Mouse (Mus musculus): ENCODE results near the gene Atp1a3. TPM values are rescaled to one million over a fixed set of nuclear protein-coding genes. Genes with fewer than 3 reads are reported as not detected.
A peak's percentile ranks its signal among the peaks of the same experiment; 100 is the strongest.

Gene Atp1a3
- 1,296 and 1,449 TPM in 2 replicates for polyA plus RNA-seq (2021; fragmentation: Nextera tagmentation)
- long read RNA-seq, experiment 1, transcript Atp1a3-201 (23 exons, 3,621 nt), result major isoform, 84 of 173 reads
- long read RNA-seq, experiment 1, partial matches to known transcripts, result 61 of 173 reads
- long read RNA-seq, experiment 1, other reads (novel, unspliced or antisense), result 24 of 173 reads
- long read RNA-seq, experiment 2, transcript Atp1a3-205 (23 exons, 3,642 nt), result minor isoform, 12 of 1,066 reads
- long read RNA-seq, experiment 2, transcript Atp1a3-201 (23 exons, 3,621 nt), result major isoform, 829 of 1,066 reads
- long read RNA-seq, experiment 2, partial matches to known transcripts, result 119 of 1,066 reads
- long read RNA-seq, experiment 2, other reads (novel, unspliced or antisense), result 103 of 1,066 reads

DNA sequence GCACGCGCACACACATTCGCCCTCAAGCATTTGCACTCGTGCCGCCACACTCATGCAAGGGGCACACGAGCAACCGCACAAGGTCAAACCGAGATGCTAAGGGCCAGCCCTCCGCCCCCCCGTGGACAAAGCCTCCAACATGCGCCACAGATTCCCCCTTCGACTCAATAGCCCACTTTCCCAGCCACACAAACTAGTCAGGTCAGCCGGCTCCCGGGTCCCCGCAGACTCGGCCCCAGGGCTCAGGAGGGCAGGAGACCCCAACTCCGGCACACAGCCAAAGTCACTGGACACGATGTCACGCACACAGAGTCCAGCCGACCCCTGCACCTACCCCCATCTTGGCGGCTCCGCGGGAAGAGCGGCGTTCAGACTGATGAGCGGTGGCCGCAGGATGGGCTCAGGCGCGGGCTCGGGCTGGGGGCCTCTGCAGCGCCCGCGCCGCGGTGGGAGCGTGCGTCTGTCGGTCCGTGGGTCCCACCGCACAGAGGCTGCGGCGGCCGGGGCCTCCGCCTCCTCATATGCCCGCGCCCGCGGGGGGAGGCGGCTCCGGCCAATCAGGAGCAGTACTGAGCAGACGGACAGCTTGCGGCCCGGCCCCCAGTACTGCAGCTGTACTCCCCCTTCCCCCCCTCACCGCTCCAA, at the start of gene Atp1a3:
TSS of gene Atp1a3 (minus strand) at position 538 of the 645 bp plus-strand sequence.

GRCm38 (mm10) chr7:24971972-24972893, 33.5 kb downstream of the Atp1a3 start, which contains the start of gene Rabac1:
Rabac1 (minus strand) TSS chr7:24972754.

DNA sequence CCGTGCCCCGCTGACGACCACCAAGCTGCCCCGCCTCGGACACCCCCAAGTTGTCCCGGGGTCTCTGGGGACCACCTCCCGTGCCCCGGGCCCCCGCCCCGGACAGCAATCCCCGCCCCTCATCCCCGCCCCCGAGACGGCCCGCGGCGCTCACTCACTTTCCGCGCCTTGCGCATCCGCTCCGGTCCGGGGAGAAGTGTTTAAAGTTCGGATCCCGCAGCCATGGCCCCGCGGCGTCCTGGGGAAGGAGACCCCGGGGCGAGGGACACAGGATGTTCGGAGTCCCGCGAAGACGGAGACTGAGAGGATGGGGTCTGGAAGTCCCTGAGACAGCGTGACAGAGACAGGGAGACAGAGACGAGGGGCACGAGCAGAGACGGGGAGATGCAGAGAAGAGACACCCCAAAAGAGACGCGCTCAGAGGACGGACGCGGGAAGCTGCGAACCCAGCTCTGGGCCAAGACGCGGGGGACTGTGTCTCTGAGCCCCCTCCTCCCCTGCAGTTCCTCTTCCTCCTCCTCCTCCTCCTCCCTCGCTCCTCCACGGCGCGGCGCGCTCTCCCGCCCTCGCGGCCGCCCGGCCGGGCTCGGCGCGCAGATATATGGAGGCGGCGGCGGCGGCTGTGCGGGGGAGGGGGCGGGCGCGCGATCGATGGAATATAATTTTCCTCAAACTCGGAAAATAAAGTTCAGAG, 61.4 kb downstream of the Atp1a3 start, which contains the start of gene Gm4881:
TSS of gene Gm4881 (minus strand) at position 238 of the 694 bp plus-strand sequence.

Small RNAs within 50 kb of the gene (microRNA-seq; reads per million reads assigned to microRNA genes)
- gene Mir7046 (24.5 reads per million, percentile 43 among the genes with 10 or more reads in this experiment), gene Mir7047 (86.1 reads per million, percentile 57 among the genes with 10 or more reads in this experiment)

Other genes starting within 250 kb of the Atp1a3 start
- gene Cd177, start 245.6 kb downstream of the Atp1a3 start, polyA plus RNA-seq (2021; fragmentation: Nextera tagmentation), result 0.05 and 0.11 TPM in 2 replicates
- gene Ceacam10, start 228.8 kb downstream of the Atp1a3 start, polyA plus RNA-seq (2021; fragmentation: Nextera tagmentation), result 0.18 TPM in 1 of 2 replicates, not detected in the other
- gene Gm9844, start 143.7 kb downstream of the Atp1a3 start, polyA plus RNA-seq (2021; fragmentation: Nextera tagmentation), result 3.4 and 3.5 TPM in 2 replicates
- gene Lypd4, start 136.0 kb downstream of the Atp1a3 start, polyA plus RNA-seq (2021; fragmentation: Nextera tagmentation), result not detected in 2 replicates
- gene Dmrtc2, start 135.9 kb downstream of the Atp1a3 start, polyA plus RNA-seq (2021; fragmentation: Nextera tagmentation), result not detected in 2 replicates
- 2,737 and 3,292 TPM in 2 replicates for gene Rps19, start 121.6 kb downstream of the Atp1a3 start, polyA plus RNA-seq (2021; fragmentation: Nextera tagmentation)
- gene Cd79a, start 108.6 kb downstream of the Atp1a3 start, polyA plus RNA-seq (2021; fragmentation: Nextera tagmentation), result 0.21 TPM in 1 of 2 replicates, not detected in the other
- 5.6 and 6.3 TPM in 2 replicates for gene Arhgef1, start 103.0 kb downstream of the Atp1a3 start, polyA plus RNA-seq (2021; fragmentation: Nextera tagmentation)
- not detected in 2 replicates for gene Gm4881, start 61.5 kb downstream of the Atp1a3 start, polyA plus RNA-seq (2021; fragmentation: Nextera tagmentation)
- 526 and 559 TPM in 2 replicates for gene Rabac1, start 33.2 kb downstream of the Atp1a3 start, polyA plus RNA-seq (2021; fragmentation: Nextera tagmentation)
- gene Grik5, start 66.4 kb upstream of the Atp1a3 start, polyA plus RNA-seq (2021; fragmentation: Nextera tagmentation), result 5.7 and 7.1 TPM in 2 replicates
- gene Zfp574, start 66.6 kb upstream of the Atp1a3 start, polyA plus RNA-seq (2021; fragmentation: Nextera tagmentation), result 24.9 TPM in 2 replicates
- 0.82 and 0.90 TPM in 2 replicates for gene Pou2f2, start 173.8 kb upstream of the Atp1a3 start, polyA plus RNA-seq (2021; fragmentation: Nextera tagmentation)
- gene Dedd2, start 214.7 kb upstream of the Atp1a3 start, polyA plus RNA-seq (2021; fragmentation: Nextera tagmentation), result 12.5 and 13.0 TPM in 2 replicates
- 0.44 and 0.52 TPM in 2 replicates for gene Zfp526, start 215.5 kb upstream of the Atp1a3 start, polyA plus RNA-seq (2021; fragmentation: Nextera tagmentation)
- 10.0 and 12.5 TPM in 2 replicates for gene Gsk3a, start 231.9 kb upstream of the Atp1a3 start, polyA plus RNA-seq (2021; fragmentation: Nextera tagmentation)
- 3.8 and 5.9 TPM in 2 replicates for gene Erf, start 244.8 kb upstream of the Atp1a3 start, polyA plus RNA-seq (2021; fragmentation: Nextera tagmentation)

All from layer of hippocampus, adult 6 months (tissue).